Mouse (Mus musculus): ENCODE measurements around the gene Stat6.

DNA sequence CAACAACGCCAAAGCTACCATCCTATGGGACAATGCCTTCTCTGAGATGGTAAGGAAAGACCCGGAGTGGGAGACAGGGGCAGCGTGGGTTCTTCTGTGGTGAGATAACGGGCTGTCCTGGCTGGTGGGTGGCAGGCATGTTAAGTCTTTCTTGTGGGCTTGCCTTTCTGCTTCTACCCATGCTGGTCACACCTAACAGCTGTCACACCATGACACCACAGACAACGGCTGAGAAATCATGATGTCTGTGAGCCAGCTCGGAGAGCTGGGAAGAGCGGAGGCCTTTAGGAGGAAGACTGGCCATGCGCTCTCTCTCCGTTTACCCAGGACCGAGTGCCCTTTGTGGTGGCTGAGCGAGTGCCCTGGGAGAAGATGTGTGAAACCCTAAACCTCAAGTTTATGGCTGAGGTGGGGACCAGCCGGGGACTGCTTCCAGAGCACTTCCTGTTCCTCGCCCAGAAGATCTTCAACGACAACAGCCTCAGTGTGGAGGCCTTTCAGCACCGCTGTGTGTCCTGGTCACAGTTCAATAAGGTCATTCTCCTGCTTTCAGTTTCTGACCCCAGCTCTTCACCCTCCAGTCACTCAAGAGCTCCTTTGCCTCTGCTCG lies 12.3 kb downstream of the Stat6 start:
- TF ChIP-seq POLR2A (IDR thresholded peaks at IDR 0.05; ENCODE audit: borderline replicate concordance, extremely low read depth, low read depth, low read length), result no peak
- no peak for TF ChIP-seq CTCF (IDR thresholded peaks at IDR 0.05; ENCODE audit: insufficient read depth, low read length)

All from lung, adult 2 months (tissue).